14 mouse cellular contexts compared by ENCODE assay signal in the genomic region with DNA sequence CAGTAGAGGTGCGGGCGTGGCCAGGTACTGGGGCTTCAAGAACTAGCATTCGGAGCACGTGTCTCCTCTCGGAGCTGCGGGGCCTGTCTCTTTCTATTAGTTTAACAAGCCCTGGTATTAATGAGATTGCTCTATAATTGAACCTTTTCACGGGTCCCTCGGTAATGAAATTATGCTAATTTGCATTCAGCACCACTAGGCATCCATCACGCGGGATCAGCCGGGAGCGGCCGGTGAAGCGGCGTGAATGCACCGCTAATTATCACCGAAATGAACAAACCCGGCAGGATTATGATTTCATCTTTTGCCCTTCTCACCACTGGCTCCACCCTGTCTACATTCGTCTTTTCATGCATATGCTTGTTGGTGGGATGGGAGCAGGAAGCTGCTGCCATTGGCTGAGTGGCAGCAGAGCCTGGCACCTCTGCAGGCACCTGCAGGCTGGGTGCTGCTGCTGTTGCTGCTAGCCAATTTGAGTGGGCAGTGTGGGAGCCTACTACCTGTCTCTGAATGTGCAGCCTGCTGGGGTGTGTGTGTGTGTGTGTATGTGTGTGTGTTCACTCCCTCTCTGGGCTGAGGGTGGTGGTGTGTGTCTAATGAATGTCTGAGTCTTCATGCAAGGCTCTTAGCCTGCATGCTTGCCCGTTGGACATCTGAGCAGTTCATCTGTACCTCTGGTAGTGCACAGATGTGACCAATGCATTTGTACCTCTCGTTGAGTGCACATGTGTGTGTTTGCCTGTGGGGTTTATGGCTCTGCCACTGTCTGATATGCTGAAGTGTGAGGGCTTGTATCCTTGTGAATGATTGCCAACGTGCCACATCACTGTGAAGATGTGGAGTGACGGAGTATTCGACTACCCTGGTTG.
DNase-seq lines count a peak whose midpoint lies in the region; ATAC-seq lines count a peak whose summit lies in the region.
"Had no signal": no experiment of that assay in that cellular context is flagged by ENCODE, and none has a peak within 500 bp of the region (broad histone marks: within the 10 kb centered on the region; RNA-seq: fewer than 3 reads in every experiment).

No protein-coding gene starts in this region.

- no peaks in the 10 kb centered on the region for H3K36me3 ChIP-seq in midbrain, embryonic 10.5 days
- no peaks in the 10 kb centered on the region for H3K36me3 ChIP-seq in midbrain, embryonic 11.5 days (ENCODE audit: control insufficient read depth, insufficient read depth, low read length)
- H3K36me3 ChIP-seq in forebrain, embryonic 16.5 days (ENCODE audit: control insufficient read depth, insufficient read depth), result no peaks in the 10 kb centered on the region
- H3K36me3 ChIP-seq in midbrain, embryonic 16.5 days (ENCODE audit: control insufficient read depth, insufficient read depth, low read length), result no peaks in the 10 kb centered on the region
- H3K36me3 ChIP-seq: limb, embryonic 15.5 days had no signal

- no peak for ATAC-seq in midbrain, embryonic 11.5 days (ENCODE audit: low FRiP score)
- ATAC-seq in forebrain, embryonic 16.5 days, result peak; percentile 78
- peak; percentile 78 for ATAC-seq in midbrain, embryonic 16.5 days
- ATAC-seq: lung, postnatal 0 days had no signal

- no peak overlapping the region for H3K4me2 ChIP-seq in midbrain, embryonic 11.5 days
- H3K4me2 ChIP-seq in forebrain, embryonic 16.5 days (ENCODE audit: low read length), result peak overlapping the region; percentile 36
- peak overlapping the region; percentile 39 for H3K4me2 ChIP-seq in midbrain, embryonic 16.5 days (ENCODE audit: low read length)
- H3K4me2 ChIP-seq: limb, embryonic 15.5 days had no signal

- no peaks in the 10 kb centered on the region for H3K9me3 ChIP-seq in midbrain, embryonic 10.5 days (replicated peaks)
- H3K9me3 ChIP-seq in midbrain, embryonic 11.5 days (ENCODE audit: control insufficient read depth, low read length), result no peaks in the 10 kb centered on the region
- H3K9me3 ChIP-seq in forebrain, embryonic 16.5 days (ENCODE audit: control insufficient read depth, low read length), result no peaks in the 10 kb centered on the region
- no peaks in the 10 kb centered on the region for H3K9me3 ChIP-seq in midbrain, embryonic 16.5 days (replicated peaks; ENCODE audit: control insufficient read depth, low read length, poor library complexity, severe bottlenecking)
- H3K9me3 ChIP-seq: limb, embryonic 15.5 days had no signal

- no peaks in the 10 kb centered on the region for H3K27me3 ChIP-seq in midbrain, embryonic 10.5 days (ENCODE audit: low read depth, poor library complexity, severe bottlenecking)
- H3K27me3 ChIP-seq in midbrain, embryonic 11.5 days (ENCODE audit: control insufficient read depth, insufficient read depth, low read length), result no peaks in the 10 kb centered on the region
- no peaks in the 10 kb centered on the region for H3K27me3 ChIP-seq in forebrain, embryonic 16.5 days (replicated peaks; ENCODE audit: control insufficient read depth, insufficient read depth, low read length)
- no peaks in the 10 kb centered on the region for H3K27me3 ChIP-seq in midbrain, embryonic 16.5 days (ENCODE audit: control insufficient read depth, insufficient read depth, low read depth, low read length)
- H3K27me3 ChIP-seq: CH12.LX; limb, embryonic 15.5 days had no signal

- H3K27ac ChIP-seq in midbrain, embryonic 10.5 days (replicated peaks), result peak overlapping the region; percentile 9; the same call in 1 of the 2 replicates
- no peak overlapping the region for H3K27ac ChIP-seq in midbrain, embryonic 11.5 days (ENCODE audit: low read depth, low read length)
- no peak overlapping the region for H3K27ac ChIP-seq in forebrain, embryonic 16.5 days (ENCODE audit: low read length)
- H3K27ac ChIP-seq in midbrain, embryonic 16.5 days (ENCODE audit: low read length), result peak overlapping the region; percentile 47
- H3K27ac ChIP-seq: limb, embryonic 15.5 days had no signal

- H3K4me3 ChIP-seq in midbrain, embryonic 10.5 days, result no peak overlapping the region
- H3K4me3 ChIP-seq in midbrain, embryonic 11.5 days (ENCODE audit: low read depth, low read length), result no peak overlapping the region
- peak overlapping the region; percentile 26 for H3K4me3 ChIP-seq in forebrain, embryonic 16.5 days (replicated peaks; ENCODE audit: low read length)
- H3K4me3 ChIP-seq in midbrain, embryonic 16.5 days (ENCODE audit: low read depth, low read length), result peak overlapping the region; percentile 11; the same call in 1 of the 2 replicates
- H3K4me3 ChIP-seq: limb, embryonic 15.5 days had no signal

- H3K9ac ChIP-seq in midbrain, embryonic 11.5 days (ENCODE audit: low read length), result no peak overlapping the region
- peak overlapping the region; percentile 16; the same call in 1 of the 2 replicates for H3K9ac ChIP-seq in forebrain, embryonic 16.5 days (replicated peaks; ENCODE audit: low read depth, low read length)
- H3K9ac ChIP-seq in midbrain, embryonic 16.5 days (ENCODE audit: low read depth, low read length), result peak overlapping the region; percentile 38; the same call in 1 of the 2 replicates
- H3K9ac ChIP-seq: limb, embryonic 15.5 days had no signal

- H3K4me1 ChIP-seq in midbrain, embryonic 10.5 days, result peaks cover 9% of the 10 kb centered on the region; the same call in 1 of the 2 replicates
- no peaks in the 10 kb centered on the region for H3K4me1 ChIP-seq in midbrain, embryonic 11.5 days (ENCODE audit: control insufficient read depth, insufficient read depth, low read length)
- H3K4me1 ChIP-seq in forebrain, embryonic 16.5 days (replicated peaks; ENCODE audit: control insufficient read depth, insufficient read depth, low read length), result peaks cover 12% of the 10 kb centered on the region
- H3K4me1 ChIP-seq in midbrain, embryonic 16.5 days (ENCODE audit: control insufficient read depth, insufficient read depth, low read length), result peaks cover 8% of the 10 kb centered on the region; the same call in 1 of the 2 replicates
- H3K4me1 ChIP-seq: limb, embryonic 15.5 days had no signal

- 90% methylated on average over 24 of the region's 24 CpGs for WGBS in midbrain, embryonic 10.5 days
- 87% methylated on average over 24 of the region's 24 CpGs for WGBS in midbrain, embryonic 11.5 days
- WGBS in forebrain, embryonic 16.5 days, result 30% methylated on average over 24 of the region's 24 CpGs
- WGBS in midbrain, embryonic 16.5 days, result 42% methylated on average over 24 of the region's 24 CpGs

- DNase-seq in midbrain, embryonic 10.5 days (ENCODE audit: low spot score), result no peak
- no peak for DNase-seq in midbrain, embryonic 11.5 days (ENCODE audit: low spot score, missing footprints)
- peak; percentile 18 for DNase-seq in telencephalon, adult 2 months (ENCODE audit: low read depth, low spot score)
- no peak for DNase-seq in thymus, postnatal 4 days
- DNase-seq in adrenal gland, adult (ENCODE audit: inconsistent age in 2 of 2, low spot score in 1 of 2), result no peak
- DNase-seq: cerebellum, postnatal 36 days; gastrocnemius, postnatal 25 days; kidney, adult 2 months; spleen, adult 18-20 months had no signal

Comparison
In these comparisons a context has a peak if more than half of its experiments do, and no peak if none do; other contexts are left out.
1. H3K27ac ChIP-seq: peak in midbrain, embryonic 10.5 days (single experiment) and midbrain, embryonic 16.5 days (single experiment); none in midbrain, embryonic 11.5 days (single experiment) and forebrain, embryonic 16.5 days (single experiment).
2. H3K4me3 ChIP-seq: peak in forebrain, embryonic 16.5 days (single experiment) and midbrain, embryonic 16.5 days (single experiment); none in midbrain, embryonic 10.5 days (single experiment) and midbrain, embryonic 11.5 days (single experiment).